Mouse (Mus musculus): ENCODE results near the gene Hoxa7.

Hoxa7 gene

DNA sequence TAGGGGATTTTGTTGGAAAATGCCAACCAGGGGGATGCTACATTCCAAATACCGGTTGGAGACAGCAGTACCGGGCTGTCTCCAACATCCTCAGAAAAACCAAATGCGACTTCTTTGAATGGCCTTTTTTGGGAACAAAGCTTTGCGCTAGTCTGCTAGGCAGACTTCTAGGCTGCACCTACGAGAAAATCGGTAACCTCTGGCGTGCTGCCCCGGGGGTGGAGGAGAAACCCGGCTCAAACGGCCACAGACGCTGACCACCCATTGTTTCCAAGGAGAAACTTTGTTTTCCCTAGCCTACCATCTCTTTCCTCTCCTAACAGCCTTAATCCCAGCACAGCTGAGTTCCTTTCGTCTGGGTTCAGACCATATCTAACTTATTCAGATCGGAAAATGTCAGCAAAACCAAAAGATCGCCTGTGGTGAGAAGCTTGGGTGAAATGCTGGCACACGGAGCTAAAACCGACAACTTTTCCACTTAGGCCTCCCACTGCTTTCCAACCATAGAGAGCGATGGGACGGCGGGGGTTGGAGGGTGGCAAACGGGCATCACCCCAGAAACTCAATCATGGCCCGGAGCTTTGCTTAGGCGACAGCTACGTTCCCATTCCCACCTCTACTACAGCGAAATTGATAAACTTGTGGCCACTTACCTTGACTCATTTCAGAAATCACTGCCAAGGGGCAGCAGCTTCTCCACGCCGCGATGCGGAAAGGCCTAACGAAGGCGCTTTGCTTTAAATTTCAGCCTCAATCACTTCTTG is 18.2 kb upstream of the Hoxa7 start:
- DNase-seq (ENCODE audit: low spot score in 2 of 2), result peak in 1 of 2 experiments; percentile 11

DNA sequence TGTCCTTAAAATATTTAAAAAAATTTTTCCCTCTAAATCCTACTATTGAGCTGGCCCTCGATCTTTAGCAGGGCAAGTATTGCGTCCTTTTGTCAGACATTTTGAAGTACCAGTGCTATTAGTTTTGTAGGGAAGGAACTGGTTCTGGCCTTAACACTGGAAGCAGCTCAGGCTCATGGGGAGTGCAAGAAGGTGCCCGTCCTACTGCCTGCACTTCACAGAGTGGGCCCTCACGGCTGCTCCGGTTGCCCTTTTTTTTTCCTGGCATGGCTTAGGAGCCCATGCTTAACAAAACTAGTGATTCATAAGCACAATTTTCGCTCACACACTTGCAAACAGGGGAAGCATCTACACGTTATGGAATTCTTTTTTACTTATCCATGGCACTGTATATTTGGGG is 17.3 kb upstream of the Hoxa7 start:
- no peak for DNase-seq (ENCODE audit: low spot score in 2 of 2)

DNA sequence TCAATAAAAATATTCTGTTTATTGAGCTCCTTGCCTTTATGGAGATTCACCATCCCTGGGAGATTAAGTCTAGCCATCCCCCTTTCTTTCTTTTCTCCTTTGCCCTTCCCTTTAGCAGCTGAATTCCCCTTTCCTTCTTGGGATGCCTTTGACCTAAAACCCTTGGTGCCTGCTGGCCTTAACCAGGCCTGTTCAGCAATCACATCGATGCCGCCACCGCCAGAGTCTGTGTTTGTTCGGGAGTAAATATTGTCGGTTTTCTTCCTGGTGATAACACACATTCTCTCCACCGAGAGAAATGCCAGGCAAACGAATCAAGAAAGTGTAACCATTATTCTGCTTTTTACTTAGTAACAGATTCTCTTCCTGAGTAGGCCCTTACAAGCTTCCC is 16.5 kb upstream of the Hoxa7 start:
- DNase-seq (ENCODE audit: low spot score in 2 of 2), result peak in 1 of 2 experiments; percentile 4

DNA sequence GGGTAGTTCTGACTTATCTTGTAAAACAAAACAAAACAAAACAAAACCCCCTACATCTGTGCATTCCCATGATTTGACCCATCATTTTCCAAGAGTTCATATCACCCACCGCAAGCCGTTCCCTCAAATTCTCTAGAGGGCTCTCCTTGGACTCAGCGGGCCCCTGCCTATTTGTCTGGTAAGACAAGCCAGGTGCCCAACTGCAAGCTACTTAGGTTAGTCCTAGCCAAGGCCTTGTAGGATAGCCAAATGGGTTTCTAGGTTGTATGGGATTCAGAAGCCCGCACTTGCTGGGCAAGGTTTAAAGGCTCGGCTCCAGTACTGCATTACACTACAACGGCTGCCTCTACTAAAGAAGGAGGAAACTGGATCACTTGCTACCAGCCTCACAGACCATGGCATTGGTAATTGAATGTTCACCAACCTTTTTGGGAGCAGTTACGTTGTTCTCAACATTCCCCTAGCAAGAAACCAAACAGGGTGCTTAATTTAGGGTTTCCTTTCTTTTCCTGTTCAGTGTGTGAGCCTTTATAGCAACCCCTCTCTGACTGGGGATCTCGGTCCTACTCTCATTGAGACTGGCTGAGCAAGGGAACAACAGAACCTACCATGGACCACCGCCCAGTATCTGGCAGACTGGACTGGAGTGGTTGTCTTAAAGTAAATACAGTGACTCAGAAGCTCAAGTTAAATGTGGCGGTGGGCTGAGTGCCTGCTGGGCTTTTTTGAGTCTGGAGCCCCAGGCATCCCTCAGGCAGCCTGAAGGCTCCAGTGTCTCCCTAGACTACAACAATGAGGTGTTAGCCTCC is 15.9 kb upstream of the Hoxa7 start:
- DNase-seq (ENCODE audit: low spot score in 2 of 2), result peak in 1 of 2 experiments; percentile 8

DNA sequence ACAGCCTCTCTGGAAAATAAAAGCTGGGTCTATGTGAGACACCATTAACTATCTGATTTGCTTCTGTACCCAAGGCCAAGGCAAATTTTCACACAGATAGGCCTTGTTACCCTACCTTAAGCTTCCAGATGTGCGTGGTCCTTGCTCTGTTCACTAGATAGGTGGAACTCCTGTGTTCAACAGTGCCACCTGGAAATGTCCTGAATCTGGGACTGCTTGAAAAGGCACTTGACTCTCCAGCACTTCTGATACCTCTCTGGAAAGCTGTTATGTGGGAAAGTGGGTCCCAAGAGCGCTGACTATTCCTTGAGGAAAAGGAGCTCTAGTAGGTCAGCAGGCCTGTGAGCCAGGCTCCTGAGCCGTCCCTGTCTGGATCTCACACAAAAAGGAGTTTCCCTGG is 15.2 kb upstream of the Hoxa7 start:
- peak in 1 of 2 experiments; percentile 2 for DNase-seq (ENCODE audit: low spot score in 2 of 2)

DNA sequence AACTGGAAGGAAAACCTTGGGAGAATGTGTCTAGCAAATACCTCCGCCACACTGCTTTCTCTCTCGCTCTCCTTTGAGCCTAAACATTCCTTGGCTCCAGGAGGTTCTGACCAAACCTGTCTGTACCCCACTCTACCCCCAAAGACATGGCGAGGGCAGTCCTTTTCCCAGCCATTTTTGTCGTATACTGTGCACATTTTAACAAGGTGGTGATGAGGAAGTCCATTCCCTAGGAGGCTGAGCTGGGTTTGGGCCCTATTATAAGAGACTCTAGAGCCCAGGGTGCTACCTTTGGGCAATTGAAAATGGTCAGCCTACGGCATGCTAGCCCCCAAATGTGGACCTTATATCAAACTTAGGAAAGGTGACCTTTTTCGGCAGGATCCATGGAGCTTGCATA is 14.2 kb upstream of the Hoxa7 start:
- peak in 1 of 2 experiments; percentile 7 for DNase-seq (ENCODE audit: low spot score in 2 of 2)

DNA sequence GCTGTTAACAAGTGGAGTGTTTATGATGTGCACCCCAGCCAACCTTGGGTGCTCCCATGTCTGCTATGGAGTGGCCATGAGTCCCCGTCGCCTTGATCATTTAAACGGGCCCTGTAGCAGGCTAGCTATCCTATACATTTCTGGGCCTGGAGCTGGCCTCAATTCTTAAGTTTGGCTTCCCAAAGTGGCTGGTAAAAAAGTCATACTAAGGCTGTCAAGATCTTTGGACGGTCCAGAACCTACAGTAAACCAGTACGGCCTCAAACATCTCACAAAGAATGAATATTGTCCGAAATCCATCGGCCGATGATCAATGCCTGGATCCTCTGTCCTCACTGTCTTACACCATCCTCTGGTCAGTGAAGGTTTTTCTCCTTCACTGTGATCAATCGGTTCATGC is 13.6 kb upstream of the Hoxa7 start:
- DNase-seq (ENCODE audit: low spot score in 2 of 2), result no peak

DNA sequence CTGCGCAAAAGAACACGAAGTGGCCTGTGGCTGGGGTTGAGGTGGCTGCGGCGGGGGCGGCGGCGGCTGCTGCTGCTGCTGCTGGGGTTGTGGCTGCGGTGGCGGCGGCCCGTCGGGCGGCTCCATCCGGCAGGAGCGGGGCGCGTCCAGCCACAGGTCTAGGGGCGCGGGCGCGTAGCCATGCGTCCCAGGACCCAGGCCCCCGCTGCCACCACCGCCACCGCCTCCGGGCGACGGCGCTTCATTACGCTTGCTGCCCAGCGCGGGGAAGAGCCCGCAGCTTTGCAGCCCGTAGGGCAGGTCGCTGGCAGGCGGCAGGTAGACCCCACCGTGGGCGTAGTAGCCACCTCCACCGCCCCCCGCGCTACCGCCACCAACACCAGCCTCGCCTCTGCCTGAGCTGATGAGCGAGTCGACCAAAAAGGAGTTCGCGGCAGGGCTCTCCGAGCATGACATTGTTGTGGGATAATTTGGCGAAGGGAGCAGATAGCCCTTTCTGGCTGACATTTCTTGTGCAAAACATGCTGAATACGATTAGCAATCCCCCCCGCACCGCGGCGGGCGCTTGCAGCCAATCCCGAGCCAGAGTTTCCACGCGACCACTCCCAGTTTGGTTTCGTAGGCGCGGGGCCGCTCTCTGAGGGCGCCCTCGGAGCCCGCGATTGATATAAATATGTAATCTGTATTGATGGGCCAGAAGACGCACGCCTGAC is 12.9 kb upstream of the Hoxa7 start:
- no peak for DNase-seq (ENCODE audit: low spot score in 2 of 2)

DNA sequence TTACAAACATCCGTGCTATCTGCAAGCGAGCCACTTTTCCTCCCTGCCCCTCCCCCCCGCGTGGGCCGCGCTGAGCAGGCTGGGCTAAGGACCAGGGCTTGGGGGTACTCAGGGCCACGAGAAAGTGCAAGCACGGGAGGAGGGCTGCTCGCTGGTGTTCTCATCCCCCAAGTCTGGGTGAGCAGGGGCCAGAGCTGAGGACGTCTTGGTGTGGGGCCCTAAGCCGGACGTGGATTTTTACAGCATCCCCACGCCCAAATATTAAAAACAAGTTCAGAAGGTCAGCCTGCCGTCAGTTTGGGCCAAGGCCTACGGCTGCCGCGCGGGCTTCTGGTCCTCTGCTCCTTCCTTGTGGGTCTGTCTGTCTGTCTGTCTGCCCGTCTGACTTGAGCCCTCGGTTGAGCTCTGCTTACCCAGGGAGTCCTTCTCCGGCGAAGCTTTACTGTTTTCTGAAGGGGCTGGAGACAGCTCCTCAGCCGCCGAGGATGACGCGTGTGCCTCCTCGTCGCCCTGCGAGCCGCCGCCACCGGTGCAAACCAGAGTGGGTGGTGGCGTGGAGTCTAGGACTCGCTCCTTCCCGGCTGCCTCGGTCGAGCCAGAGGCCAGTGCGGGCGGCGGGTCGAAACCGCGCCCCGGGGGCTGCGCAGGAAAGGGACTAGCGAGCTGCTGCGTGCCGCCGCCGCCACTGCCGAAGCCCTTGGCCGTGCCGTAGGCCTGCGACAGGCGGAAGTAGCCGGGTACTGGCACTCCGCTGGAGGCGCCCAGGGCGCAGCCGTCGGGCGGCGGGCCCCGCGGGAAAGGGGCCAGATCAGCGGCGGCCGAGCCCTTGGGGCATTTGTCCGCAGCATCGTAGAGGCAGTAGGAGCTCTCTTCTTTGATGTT is 12.1 kb upstream of the Hoxa7 start:
- no peak for DNase-seq (ENCODE audit: low spot score in 2 of 2)

DNA sequence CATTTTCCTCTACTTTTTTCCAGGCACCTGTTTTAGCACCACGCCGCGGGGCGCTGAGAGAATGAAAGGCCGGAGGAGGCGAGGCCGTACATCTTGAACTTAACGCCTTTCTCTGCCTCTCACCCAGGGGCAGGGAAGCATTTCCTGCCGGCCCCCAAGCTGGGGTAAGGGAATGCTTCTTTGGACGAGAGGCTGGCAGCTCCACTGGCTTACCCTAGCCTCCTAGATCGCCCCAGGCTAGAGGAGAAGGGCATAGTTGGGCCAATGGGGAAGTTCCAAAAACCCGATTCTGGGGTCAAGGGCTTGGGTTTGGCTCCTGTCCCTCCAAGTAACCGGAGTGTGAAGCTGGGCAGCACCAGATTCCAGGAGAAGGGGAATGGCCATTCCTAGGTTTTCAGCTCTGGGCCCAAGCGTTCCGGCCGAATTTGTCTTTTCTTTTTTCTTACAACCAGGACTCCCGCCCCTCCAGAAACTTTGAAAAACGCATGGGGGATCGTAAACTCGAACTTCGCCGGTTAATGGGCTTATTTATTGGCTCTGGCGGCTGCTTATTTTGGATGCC is 11.4 kb upstream of the Hoxa7 start:
- DNase-seq (ENCODE audit: low spot score in 2 of 2), result no peak

DNA sequence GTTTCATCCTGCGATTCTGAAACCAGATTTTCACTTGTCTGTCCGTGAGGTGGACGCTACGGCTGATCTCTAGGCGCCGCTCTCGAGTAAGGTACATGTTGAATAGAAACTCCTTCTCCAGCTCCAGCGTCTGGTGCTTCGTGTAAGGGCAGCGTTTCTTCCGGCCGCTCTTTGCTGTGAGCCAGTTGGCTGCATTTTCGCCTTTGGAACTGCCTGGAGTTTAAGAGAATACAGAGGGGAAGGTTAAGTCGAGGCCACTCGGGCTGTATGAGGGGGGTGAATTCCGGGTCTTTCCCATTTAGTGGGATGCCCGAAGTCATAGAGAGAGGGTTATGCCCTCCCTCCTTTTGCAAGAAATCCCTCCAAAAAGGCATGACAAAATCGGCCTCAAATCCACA is 10.9 kb upstream of the Hoxa7 start:
- DNase-seq (ENCODE audit: low spot score in 2 of 2), result no peak

DNA sequence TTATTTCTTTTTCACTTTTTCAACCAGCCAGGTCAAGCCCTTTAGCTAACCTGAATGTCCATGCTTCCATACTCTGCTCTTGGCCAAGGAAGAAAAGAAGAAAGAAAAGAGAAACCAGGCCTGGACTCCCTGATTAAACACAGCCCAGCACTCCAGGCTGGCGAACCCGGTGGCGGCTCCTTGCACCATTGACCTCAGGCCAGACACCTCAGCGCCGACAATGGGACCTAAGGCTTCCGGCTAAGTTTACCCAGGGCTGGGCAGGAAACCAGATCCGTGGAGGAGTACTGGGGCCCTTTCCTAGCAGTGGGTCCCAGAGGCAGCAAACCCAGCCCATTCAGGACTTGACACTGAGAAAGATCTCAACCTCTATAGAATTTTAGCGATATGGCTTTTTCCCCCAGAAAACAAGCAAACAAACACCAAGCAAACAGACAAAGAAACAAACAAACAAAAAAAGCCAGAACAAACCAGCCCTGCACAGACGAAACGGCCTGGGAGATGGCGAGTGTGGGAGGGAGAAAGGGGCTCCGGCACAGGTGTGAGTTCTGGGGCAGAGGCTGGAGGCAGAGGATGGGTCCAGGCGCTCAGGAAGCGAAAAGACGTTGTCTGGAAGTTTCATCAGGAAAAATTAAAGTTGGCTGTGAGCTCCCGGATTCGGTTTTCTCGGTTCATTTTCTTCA is 10.4 kb upstream of the Hoxa7 start:
- peak in 1 of 2 experiments; percentile 4 for DNase-seq (ENCODE audit: low spot score in 2 of 2)

DNA sequence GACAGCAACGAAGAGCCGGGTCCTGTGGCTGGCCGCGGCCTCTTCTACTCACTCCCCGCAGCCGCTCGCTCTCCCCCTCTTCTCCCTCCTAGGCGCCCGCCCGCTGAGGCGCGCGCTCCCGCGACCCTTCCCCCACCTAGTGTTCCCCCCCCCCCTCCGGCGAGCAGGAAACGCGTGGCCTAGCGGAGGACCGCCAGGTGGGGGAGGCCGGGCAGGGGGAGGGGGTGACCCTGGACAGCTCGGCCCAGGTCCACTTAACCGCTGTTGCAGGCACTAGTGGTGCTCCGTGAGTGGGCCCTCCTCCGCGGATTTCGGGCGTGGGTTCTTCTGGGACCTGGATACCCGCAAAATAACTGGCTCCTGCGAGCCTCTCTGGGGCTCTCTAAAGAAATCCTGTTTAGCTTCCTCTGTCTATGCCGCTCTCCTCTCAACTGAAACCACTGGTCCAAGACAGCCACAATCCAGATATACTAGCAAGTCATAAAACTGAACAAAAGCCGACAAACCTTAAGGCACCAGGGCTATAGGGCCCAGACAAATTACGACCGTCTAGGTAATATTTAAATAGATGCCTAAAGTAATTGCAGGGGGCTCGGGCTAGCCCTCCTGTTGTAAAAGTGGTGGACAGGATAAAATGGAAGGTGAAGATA is 9.0 kb upstream of the Hoxa7 start, which contains the start of gene Hoxa9:
TSS of gene Hoxa9 (minus strand) at position 574 of the 650 bp plus-strand sequence.
- DNase-seq (ENCODE audit: low spot score in 2 of 2), result peak in 1 of 2 experiments; percentile 3

DNA sequence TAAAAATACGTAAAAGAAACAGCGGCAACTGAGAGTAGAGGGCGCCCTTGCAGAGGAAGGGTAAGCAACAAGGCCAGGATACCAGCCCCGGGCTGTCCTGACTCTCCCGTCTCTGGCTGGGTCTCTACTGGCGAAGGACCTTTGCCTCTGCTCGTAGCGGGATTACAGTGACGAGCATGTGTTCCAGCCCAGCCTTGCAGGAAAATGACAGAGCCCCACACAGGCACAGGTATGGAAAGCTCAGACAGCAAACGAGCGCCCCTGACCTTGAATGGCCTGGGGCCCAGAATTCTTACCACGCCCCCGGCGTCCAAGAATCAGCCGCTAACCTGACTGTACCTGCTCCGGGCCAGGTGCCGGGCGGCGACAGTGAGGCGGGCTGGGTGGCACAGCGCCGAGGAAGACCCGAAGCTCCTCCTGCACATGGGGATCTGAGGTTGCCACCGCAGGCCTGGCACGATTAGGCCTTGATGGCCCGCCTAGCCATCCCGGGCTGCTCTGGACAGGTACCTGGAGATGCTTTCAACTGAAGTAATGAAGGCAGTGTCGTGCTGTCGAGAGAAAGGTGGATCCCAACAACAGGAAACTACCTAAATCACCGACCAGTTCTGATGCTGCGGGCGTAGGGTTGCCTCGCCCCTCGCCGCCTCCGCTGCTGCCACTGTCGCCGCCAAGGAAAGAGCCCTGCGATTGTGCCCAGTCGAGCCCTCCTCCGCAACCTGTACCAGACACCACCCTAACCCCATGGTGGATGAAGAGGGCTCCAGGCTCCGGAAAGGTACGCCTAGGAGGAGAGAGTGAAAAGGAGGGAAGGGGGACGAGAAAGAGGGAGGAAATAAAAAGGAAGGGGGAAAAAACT is 8.1 kb upstream of the Hoxa7 start:
- DNase-seq (ENCODE audit: low spot score in 2 of 2), result no peak

DNA sequence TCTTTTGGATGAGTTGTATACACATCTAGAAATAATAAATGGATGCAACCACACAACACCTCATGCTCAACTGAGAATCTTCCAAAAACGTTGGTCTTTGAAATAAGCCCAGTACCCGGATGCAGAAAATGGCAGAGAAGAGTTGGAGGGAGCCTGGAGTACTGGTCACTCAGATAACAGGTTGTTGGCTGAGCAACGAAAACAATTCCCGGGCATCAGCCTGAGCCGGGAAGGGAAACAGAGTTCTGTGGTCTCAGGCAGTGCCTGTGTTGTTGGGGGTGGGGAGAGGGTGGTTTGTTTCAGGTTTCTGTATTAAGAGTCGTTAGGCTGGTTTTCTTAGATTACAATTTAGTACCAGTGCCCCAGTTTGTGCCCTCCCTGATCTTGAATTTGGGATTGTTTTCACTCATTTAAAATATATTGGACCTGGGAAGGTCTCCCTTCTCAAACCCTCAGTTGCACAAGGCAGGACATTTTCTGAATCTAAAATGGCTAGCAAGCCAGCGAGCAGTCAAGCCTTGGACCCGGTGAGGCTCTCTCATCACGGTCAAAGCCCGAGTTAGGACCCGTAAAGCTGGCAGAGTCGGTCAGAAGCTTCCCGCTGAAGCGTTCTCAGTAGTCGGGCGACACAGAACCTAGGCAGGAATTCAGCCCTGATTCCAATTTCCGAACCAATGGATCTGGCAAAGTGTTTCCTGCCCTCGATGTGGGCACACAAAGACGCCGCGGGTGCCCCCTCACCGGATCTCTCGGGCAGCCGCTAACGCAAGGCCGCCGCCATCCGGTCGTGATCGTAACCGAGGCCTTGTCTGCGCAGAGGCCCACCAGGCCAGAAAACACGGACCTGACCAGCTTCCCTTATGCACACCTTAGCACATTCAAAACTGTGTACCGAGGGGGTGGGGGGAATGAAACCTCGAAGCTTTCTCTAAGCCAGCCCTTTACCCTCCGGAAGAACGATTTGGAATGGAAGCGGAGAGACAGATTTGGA is 7.1 kb upstream of the Hoxa7 start:
- no peak for DNase-seq (ENCODE audit: low spot score in 2 of 2)

DNA sequence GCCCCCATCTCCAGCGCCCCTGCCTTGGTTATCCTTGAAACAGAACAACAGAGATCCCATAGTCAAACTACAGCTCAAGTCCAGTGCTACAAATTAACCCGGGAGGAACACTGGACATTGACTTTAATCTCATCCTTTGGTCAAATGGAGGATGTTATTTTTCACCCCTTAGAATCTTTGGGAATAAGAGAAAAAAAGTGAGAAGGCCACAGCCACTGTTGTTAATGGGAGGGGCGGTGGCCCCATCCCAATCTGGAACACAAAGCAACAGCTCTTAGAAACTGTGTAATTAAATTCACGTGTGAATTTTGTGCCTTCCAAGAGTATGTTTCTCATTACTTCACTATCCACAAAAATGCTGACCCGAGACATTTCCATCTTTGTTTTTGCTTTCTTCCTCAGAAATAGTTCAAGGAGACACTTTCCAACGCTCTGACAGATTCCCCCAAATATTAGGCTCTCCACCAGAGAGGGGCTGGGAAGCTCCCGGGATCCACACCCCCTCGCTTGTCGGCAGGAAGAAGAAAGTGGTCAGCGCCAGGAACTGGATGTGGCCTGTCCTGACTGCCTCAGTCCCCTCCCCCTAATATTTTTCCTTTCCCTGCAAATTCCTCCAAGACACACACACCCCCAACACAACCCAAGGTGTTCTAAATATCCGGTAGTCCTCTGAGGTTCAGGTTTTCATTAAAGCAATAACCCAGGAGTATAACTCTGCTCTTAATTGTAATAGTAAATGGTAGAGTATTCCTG is 6.0 kb upstream of the Hoxa7 start:
- DNase-seq (ENCODE audit: low spot score in 2 of 2), result no peak
